Mouse (Mus musculus) liver, adult 2 months (tissue): ENCODE measurements around the gene Kat6b.

Source experiments
- CTCF ChIP-seq: fragments of 200-500 bp; IDR thresholded peaks from 2 replicates; pipeline ENCODE4 v1.5.1; 2011; ENCODE audit warnings: low read depth, low read length, control low read depth
- POLR2A ChIP-seq: fragments of 200-500 bp; IDR thresholded peaks from 2 replicates; pipeline ENCODE4 v1.6.1; 2011; ENCODE audit warnings: low read length, control low read depth; ENCODE audit not compliant: insufficient read depth; ENCODE audit errors: extremely low read depth

DNA sequence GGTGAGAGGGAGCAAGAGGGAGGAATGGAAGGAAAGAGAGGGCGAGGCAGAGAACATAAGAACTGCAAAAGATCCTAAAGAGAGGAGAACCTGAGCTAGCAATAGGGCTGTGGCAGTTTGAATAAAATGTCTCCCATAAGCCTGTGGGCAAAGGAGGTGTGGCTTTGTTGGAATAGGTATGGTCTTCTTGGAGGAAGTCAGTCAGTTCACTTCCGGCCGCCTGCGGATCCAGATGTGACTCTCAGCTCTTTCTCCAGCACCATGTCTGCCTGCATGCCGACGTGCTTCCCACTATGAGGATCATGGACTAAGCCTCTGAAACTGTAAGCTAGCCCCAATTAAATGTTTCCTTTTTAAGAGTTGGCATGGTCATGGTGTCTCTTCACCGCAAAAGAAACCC, at the start of gene Kat6b:
- TF ChIP-seq POLR2A (no peak), CTCF (no peak)
